Mouse (Mus musculus): ENCODE data around the gene Immp2l. TPM values are rescaled to one million over a fixed set of nuclear protein-coding genes. Genes with fewer than 3 reads are reported as not detected.
"Not testable (repeated sequence)": the region's sequence is repeated elsewhere in the genome, so short reads cannot be mapped to it uniquely, and the experiment has no call there.

Gene Immp2l
- polyA plus RNA-seq, 1 experiment from 2014 or later, result 7.4 TPM

GRCm38 (mm10) chr12:41774623-41775323, 750.9 kb downstream of the Immp2l start:
- Histone ChIP-seq H3K9me3 (ENCODE audit: control insufficient read depth, low read length) (no peaks in the 10 kb centered on the region), H3K9ac (no peak overlapping the region), H3K27ac (0 out of 2 replicates have a peak overlapping the region, but pooled peaks have one; percentile 9), H3K4me3 (replicated peaks; ENCODE audit: low read length) (no peak overlapping the region), H3K4me1 (replicated peaks; ENCODE audit: control insufficient read depth, insufficient read depth, low read length) (0 out of 2 replicates have a peak, but pooled peaks cover 4% of the 10 kb centered on the region), H3K4me2 (replicated peaks) (no peak overlapping the region), H3K36me3 (replicated peaks; ENCODE audit: control insufficient read depth, insufficient read depth) (no peaks in the 10 kb centered on the region), H3K27me3 (ENCODE audit: control insufficient read depth, insufficient read depth, low read length) (no peaks in the 10 kb centered on the region)
- DNase-seq (ENCODE audit: low spot score), result no peak
- peak; percentile 24; the same call in 1 of the 2 replicates for ATAC-seq (ENCODE audit: low FRiP score)
- 78% methylated on average over 5 of the region's 5 CpGs for WGBS

DNA sequence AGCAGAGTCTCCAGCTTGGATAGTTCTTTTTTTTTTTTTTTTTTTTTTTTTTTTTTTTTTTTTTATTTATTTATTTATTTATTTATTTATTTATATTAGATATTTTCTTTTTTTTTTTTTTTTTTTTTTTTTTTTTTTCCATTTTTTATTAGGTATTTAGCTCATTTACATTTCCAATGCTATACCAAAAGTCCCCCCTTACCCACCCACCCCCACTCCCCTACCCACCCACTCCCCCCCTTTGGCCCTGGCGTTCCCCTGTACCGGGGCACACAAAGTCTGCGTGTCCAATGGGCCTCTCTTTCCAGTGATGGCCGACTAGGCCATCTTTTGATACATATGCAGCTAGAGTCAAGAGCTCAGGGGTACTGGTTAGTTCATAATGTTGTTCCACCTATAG, 753.9 kb downstream of the Immp2l start:
- H3K4me1 ChIP-seq (replicated peaks; ENCODE audit: control insufficient read depth, insufficient read depth, low read length); H3K9me3 ChIP-seq (ENCODE audit: control insufficient read depth, low read length); DNase-seq (ENCODE audit: low spot score); H3K9ac ChIP-seq; H3K27me3 ChIP-seq (ENCODE audit: control insufficient read depth, insufficient read depth, low read length); H3K36me3 ChIP-seq (replicated peaks; ENCODE audit: control insufficient read depth, insufficient read depth); H3K4me2 ChIP-seq (replicated peaks); ATAC-seq (ENCODE audit: low FRiP score); H3K4me3 ChIP-seq (replicated peaks; ENCODE audit: low read length); H3K27ac ChIP-seq: not testable (repeated sequence)
- WGBS, result no CpG with 5 or more reads among the region's 4 CpGs

- WGBS, result 88% methylated on average over 1 of the region's 1 CpGs
- H3K4me3 ChIP-seq (replicated peaks; ENCODE audit: low read length); ATAC-seq (ENCODE audit: low FRiP score): not testable (repeated sequence)
Observed at GRCm38 (mm10) chr12:41793681-41794080, 769.8 kb downstream of the Immp2l start.

DNA sequence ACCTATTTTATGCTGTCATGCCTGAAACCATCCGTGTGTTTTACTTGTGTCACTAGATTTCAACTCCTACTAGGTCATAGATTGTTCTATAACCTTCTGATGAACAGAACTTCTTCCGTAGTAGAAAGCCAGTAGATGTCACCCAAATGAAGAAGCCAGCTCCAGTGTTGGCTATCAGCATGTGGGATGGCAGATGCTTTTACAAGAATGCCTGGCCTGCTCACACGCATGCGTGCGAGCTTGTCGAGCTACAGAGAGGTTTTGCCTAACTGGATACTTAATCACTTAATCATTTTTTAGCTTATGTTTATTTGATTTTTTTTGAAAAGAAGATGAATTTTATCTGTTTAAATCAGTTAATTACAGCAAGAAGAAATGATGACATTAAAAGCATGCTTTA, 805.6 kb downstream of the Immp2l start:
- Histone ChIP-seq H3K9me3 (ENCODE audit: control insufficient read depth, low read length) (no peaks in the 10 kb centered on the region), H3K4me2 (replicated peaks) (no peak overlapping the region), H3K36me3 (replicated peaks; ENCODE audit: control insufficient read depth, insufficient read depth) (no peaks in the 10 kb centered on the region), H3K27me3 (ENCODE audit: control insufficient read depth, insufficient read depth, low read length) (no peaks in the 10 kb centered on the region), H3K4me3 (replicated peaks; ENCODE audit: low read length) (no peak overlapping the region), H3K27ac (no peak overlapping the region), H3K4me1 (replicated peaks; ENCODE audit: control insufficient read depth, insufficient read depth, low read length) (no peaks in the 10 kb centered on the region), H3K9ac (no peak overlapping the region)
- ATAC-seq (ENCODE audit: low FRiP score) (no peak), DNase-seq (ENCODE audit: low spot score) (no peak)
- WGBS, result 78% methylated on average over 6 of the region's 6 CpGs

More at GRCm38 (mm10) chr12:41793681-41794080, 769.8 kb downstream of the Immp2l start:
- not testable (repeated sequence) for H3K36me3 ChIP-seq (replicated peaks; ENCODE audit: control insufficient read depth, insufficient read depth); DNase-seq (ENCODE audit: low spot score); H3K9me3 ChIP-seq (ENCODE audit: control insufficient read depth, low read length); H3K27ac ChIP-seq; H3K27me3 ChIP-seq (ENCODE audit: control insufficient read depth, insufficient read depth, low read length); H3K4me1 ChIP-seq (replicated peaks; ENCODE audit: control insufficient read depth, insufficient read depth, low read length); H3K4me2 ChIP-seq (replicated peaks); H3K9ac ChIP-seq

- ATAC-seq (ENCODE audit: low FRiP score) (no peak), DNase-seq (ENCODE audit: low spot score) (no peak)
- Histone ChIP-seq H3K4me2 (replicated peaks) (no peak overlapping the region), H3K27me3 (ENCODE audit: control insufficient read depth, insufficient read depth, low read length) (no peaks in the 10 kb centered on the region), H3K4me1 (replicated peaks; ENCODE audit: control insufficient read depth, insufficient read depth, low read length) (no peaks in the 10 kb centered on the region), H3K9ac (no peak overlapping the region), H3K9me3 (ENCODE audit: control insufficient read depth, low read length) (no peaks in the 10 kb centered on the region), H3K36me3 (replicated peaks; ENCODE audit: control insufficient read depth, insufficient read depth) (no peaks in the 10 kb centered on the region), H3K27ac (no peak overlapping the region), H3K4me3 (replicated peaks; ENCODE audit: low read length) (no peak overlapping the region)
- WGBS, result 58% methylated on average over 7 of the region's 7 CpGs
Observed at GRCm38 (mm10) chr12:41831731-41832130, 807.8 kb downstream of the Immp2l start.

DNA sequence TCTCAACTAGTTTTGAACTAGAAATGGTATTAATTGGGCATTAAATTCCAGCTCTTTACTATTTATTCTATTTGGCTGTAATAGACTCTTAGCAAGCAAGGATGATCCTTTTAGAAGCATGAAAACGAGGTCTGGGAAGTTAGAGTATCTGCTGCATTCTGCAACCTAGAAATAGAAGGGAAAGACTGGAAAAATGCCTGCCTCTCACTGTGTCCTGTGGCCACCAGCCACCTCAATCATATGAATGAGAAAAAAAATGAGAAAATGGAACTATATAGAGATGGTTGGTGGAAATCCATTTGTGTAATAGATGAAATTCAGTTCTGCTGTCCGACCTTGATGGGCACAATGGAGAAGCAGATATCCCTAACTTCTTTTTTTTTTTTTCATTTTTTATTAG, 810.8 kb downstream of the Immp2l start:
- H3K4me2 ChIP-seq (replicated peaks), result no peak overlapping the region
- no peak for ATAC-seq (ENCODE audit: low FRiP score)
- no peaks in the 10 kb centered on the region for H3K9me3 ChIP-seq (ENCODE audit: control insufficient read depth, low read length)
- no peak overlapping the region for H3K9ac ChIP-seq
- 89% methylated on average over 2 of the region's 2 CpGs for WGBS
- H3K4me3 ChIP-seq (replicated peaks; ENCODE audit: low read length), result no peak overlapping the region
- no peaks in the 10 kb centered on the region for H3K4me1 ChIP-seq (replicated peaks; ENCODE audit: control insufficient read depth, insufficient read depth, low read length)
- H3K36me3 ChIP-seq (replicated peaks; ENCODE audit: control insufficient read depth, insufficient read depth), result no peaks in the 10 kb centered on the region
- DNase-seq (ENCODE audit: low spot score), result no peak
- H3K27me3 ChIP-seq (ENCODE audit: control insufficient read depth, insufficient read depth, low read length), result no peaks in the 10 kb centered on the region
- no peak overlapping the region for H3K27ac ChIP-seq

- no peak for ATAC-seq (ENCODE audit: low FRiP score)
- Histone ChIP-seq H3K27me3 (ENCODE audit: control insufficient read depth, insufficient read depth, low read length) (no peaks in the 10 kb centered on the region), H3K9ac (no peak overlapping the region), H3K36me3 (replicated peaks; ENCODE audit: control insufficient read depth, insufficient read depth) (no peaks in the 10 kb centered on the region), H3K4me3 (replicated peaks; ENCODE audit: low read length) (no peak overlapping the region), H3K4me2 (replicated peaks) (no peak overlapping the region), H3K4me1 (replicated peaks; ENCODE audit: control insufficient read depth, insufficient read depth, low read length) (peaks cover 8% of the 10 kb centered on the region), H3K9me3 (ENCODE audit: control insufficient read depth, low read length) (no peaks in the 10 kb centered on the region), H3K27ac (no peak overlapping the region)
- 78% methylated on average over 6 of the region's 6 CpGs for WGBS
- no peak for DNase-seq (ENCODE audit: low spot score)
Observed at GRCm38 (mm10) chr12:41838334-41838847, 814.5 kb downstream of the Immp2l start.

DNA sequence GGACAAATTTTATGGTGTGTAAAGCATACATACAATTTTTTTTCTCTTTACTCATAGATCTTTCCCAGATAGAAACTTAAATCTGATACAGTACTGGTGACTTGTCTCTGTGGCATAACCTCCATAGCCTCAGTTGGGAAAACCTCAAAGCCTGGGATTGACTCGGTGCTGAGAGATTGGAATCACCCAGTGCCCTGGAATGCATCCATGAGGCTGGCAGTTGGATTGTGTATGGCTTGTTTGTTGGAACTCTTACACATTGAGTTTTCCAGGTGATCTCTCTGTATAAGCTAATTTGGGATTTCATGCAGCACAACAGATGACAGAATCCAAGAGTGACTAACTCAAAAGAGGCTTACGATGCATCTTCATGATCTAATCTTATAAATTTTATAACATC, 815.4 kb downstream of the Immp2l start:
- 91% methylated on average over 2 of the region's 2 CpGs for WGBS
- Histone ChIP-seq H3K4me1 (replicated peaks; ENCODE audit: control insufficient read depth, insufficient read depth, low read length) (peaks cover 8% of the 10 kb centered on the region), H3K27me3 (ENCODE audit: control insufficient read depth, insufficient read depth, low read length) (no peaks in the 10 kb centered on the region), H3K9me3 (ENCODE audit: control insufficient read depth, low read length) (no peaks in the 10 kb centered on the region), H3K36me3 (replicated peaks; ENCODE audit: control insufficient read depth, insufficient read depth) (no peaks in the 10 kb centered on the region), H3K4me3 (replicated peaks; ENCODE audit: low read length) (no peak overlapping the region), H3K27ac (no peak overlapping the region), H3K9ac (no peak overlapping the region), H3K4me2 (replicated peaks) (no peak overlapping the region)
- ATAC-seq (ENCODE audit: low FRiP score) (no peak), DNase-seq (ENCODE audit: low spot score) (no peak)

- Histone ChIP-seq H3K4me3 (replicated peaks; ENCODE audit: low read length) (no peak overlapping the region), H3K4me1 (replicated peaks; ENCODE audit: control insufficient read depth, insufficient read depth, low read length) (peaks cover 8% of the 10 kb centered on the region), H3K27me3 (ENCODE audit: control insufficient read depth, insufficient read depth, low read length) (no peaks in the 10 kb centered on the region), H3K4me2 (replicated peaks) (no peak overlapping the region), H3K9me3 (ENCODE audit: control insufficient read depth, low read length) (no peaks in the 10 kb centered on the region), H3K36me3 (replicated peaks; ENCODE audit: control insufficient read depth, insufficient read depth) (no peaks in the 10 kb centered on the region), H3K9ac (no peak overlapping the region), H3K27ac (no peak overlapping the region)
- DNase-seq (ENCODE audit: low spot score) (peak; percentile 38), ATAC-seq (ENCODE audit: low FRiP score) (no peak)
- 33% methylated on average over 6 of the region's 6 CpGs for WGBS
Observed at GRCm38 (mm10) chr12:41842694-41843329, 818.9 kb downstream of the Immp2l start.

Data from hindbrain, embryonic 14.5 days (tissue).